Comparison of ENCODE assay signal across 15 mouse cellular contexts in genomic region chr1:78761061-78761515, GRCm38 (mm10). TPM values are rescaled to one million over a fixed set of nuclear protein-coding genes. Genes with fewer than 3 reads are reported as not detected.
A peak's percentile ranks its signal among the peaks of the same experiment; 100 is the strongest.
DNase-seq lines count a peak whose midpoint lies in the region; ATAC-seq and TF ChIP-seq lines count a peak whose summit lies in the region.
"Had no signal": no experiment of that assay in that cellular context is flagged by ENCODE, and none has a peak within 500 bp of the region (broad histone marks: within the 10 kb centered on the region; RNA-seq: fewer than 3 reads in every experiment).

No protein-coding gene starts in this region.

- TF ChIP-seq EP300 in lung, postnatal 0 days (IDR thresholded peaks at IDR 0.05), result no peak

- DNase-seq in embryonic facial prominence, embryonic 11.5 days (ENCODE audit: low spot score), result no peak
- DNase-seq in embryonic facial prominence, embryonic 10.5 days (ENCODE audit: low spot score), result no peak
- peak; percentile 4 for DNase-seq in lung, postnatal 0 days (ENCODE audit: low spot score)
- no peak for DNase-seq in lung, adult 18-20 months
- DNase-seq in testis, postnatal 14 days (ENCODE audit: low spot score), result no peak
- DNase-seq in heart, adult 8-10 months (ENCODE audit: low spot score), result no peak
- DNase-seq: cerebellum, adult 9-11 months; gastrocnemius, postnatal 25 days; kidney, postnatal 14 days; thymus, postnatal 14 days had no signal

- 74% methylated on average over 3 of the region's 3 CpGs for WGBS in embryonic facial prominence, embryonic 11.5 days
- WGBS in embryonic facial prominence, embryonic 10.5 days, result 75% methylated on average over 3 of the region's 3 CpGs
- WGBS in lung, postnatal 0 days, result 61% methylated on average over 3 of the region's 3 CpGs
- WGBS in hindbrain, embryonic 15.5 days, result 26% methylated on average over 3 of the region's 3 CpGs
- WGBS in neural tube, embryonic 14.5 days, result 31% methylated on average over 3 of the region's 3 CpGs

- no peak overlapping the region for H3K27ac ChIP-seq in embryonic facial prominence, embryonic 11.5 days (replicated peaks; ENCODE audit: low read depth, low read length)
- no peak overlapping the region for H3K27ac ChIP-seq in embryonic facial prominence, embryonic 10.5 days (replicated peaks)
- no peak overlapping the region for H3K27ac ChIP-seq in lung, postnatal 0 days (ENCODE audit: low read length)
- H3K27ac ChIP-seq in hindbrain, embryonic 15.5 days (replicated peaks), result peak overlapping the region; percentile 71
- H3K27ac ChIP-seq in neural tube, embryonic 14.5 days (ENCODE audit: low read depth, low read length), result peak overlapping the region; percentile 28; the same call in 1 of the 2 replicates
- H3K27ac ChIP-seq: liver, embryonic 14.5 days had no signal

- H3K27me3 ChIP-seq in embryonic facial prominence, embryonic 11.5 days (ENCODE audit: control insufficient read depth, insufficient read depth, low read length), result no peaks in the 10 kb centered on the region
- no peaks in the 10 kb centered on the region for H3K27me3 ChIP-seq in embryonic facial prominence, embryonic 10.5 days (replicated peaks; ENCODE audit: low read depth, poor library complexity, severe bottlenecking)
- H3K27me3 ChIP-seq in lung, postnatal 0 days (replicated peaks; ENCODE audit: insufficient read depth, low read length), result no peaks in the 10 kb centered on the region
- H3K27me3 ChIP-seq in hindbrain, embryonic 15.5 days, result no peaks in the 10 kb centered on the region
- no peaks in the 10 kb centered on the region for H3K27me3 ChIP-seq in neural tube, embryonic 14.5 days (ENCODE audit: control insufficient read depth, insufficient read depth, low read length)

- no peak overlapping the region for H3K9ac ChIP-seq in embryonic facial prominence, embryonic 11.5 days (replicated peaks; ENCODE audit: low read length)
- no peak overlapping the region for H3K9ac ChIP-seq in lung, postnatal 0 days (replicated peaks; ENCODE audit: low read depth)
- no peak overlapping the region for H3K9ac ChIP-seq in hindbrain, embryonic 15.5 days
- no peak overlapping the region for H3K9ac ChIP-seq in neural tube, embryonic 14.5 days (replicated peaks; ENCODE audit: low read depth, low read length)
- H3K9ac ChIP-seq: liver, embryonic 14.5 days had no signal

- no peaks in the 10 kb centered on the region for H3K9me3 ChIP-seq in embryonic facial prominence, embryonic 11.5 days (replicated peaks; ENCODE audit: control insufficient read depth, low read length)
- H3K9me3 ChIP-seq in embryonic facial prominence, embryonic 10.5 days, result no peaks in the 10 kb centered on the region
- H3K9me3 ChIP-seq in lung, postnatal 0 days (ENCODE audit: low read length), result no peaks in the 10 kb centered on the region
- no peaks in the 10 kb centered on the region for H3K9me3 ChIP-seq in hindbrain, embryonic 15.5 days
- no peaks in the 10 kb centered on the region; the same call in 1 of the 2 replicates for H3K9me3 ChIP-seq in neural tube, embryonic 14.5 days (ENCODE audit: control insufficient read depth, low read length)

- no peak overlapping the region for H3K4me2 ChIP-seq in embryonic facial prominence, embryonic 11.5 days (ENCODE audit: low read depth, low read length)
- no peak overlapping the region for H3K4me2 ChIP-seq in lung, postnatal 0 days (replicated peaks; ENCODE audit: low read depth, low read length)
- H3K4me2 ChIP-seq in hindbrain, embryonic 15.5 days, result no peak overlapping the region
- H3K4me2 ChIP-seq in neural tube, embryonic 14.5 days (ENCODE audit: low read depth, low read length), result no peak overlapping the region

- 0 out of 2 replicates have a peak, but pooled peaks have one; percentile 44 for ATAC-seq in embryonic facial prominence, embryonic 11.5 days (replicated peaks; ENCODE audit: insufficient number of reproducible peaks, low FRiP score, low TSS enrichment, low read depth)
- ATAC-seq in lung, postnatal 0 days, result peak; percentile 37; the same call in 1 of the 2 replicates
- peak; percentile 89 for ATAC-seq in hindbrain, embryonic 15.5 days (ENCODE audit: low FRiP score, low read depth)
- ATAC-seq in neural tube, embryonic 14.5 days (ENCODE audit: low read depth), result peak; percentile 93
- ATAC-seq: intestine, embryonic 16.5 days had no signal

- H3K4me1 ChIP-seq in embryonic facial prominence, embryonic 11.5 days (ENCODE audit: control insufficient read depth, insufficient read depth, low read length), result no peaks in the 10 kb centered on the region
- no peaks in the 10 kb centered on the region for H3K4me1 ChIP-seq in embryonic facial prominence, embryonic 10.5 days
- no peaks in the 10 kb centered on the region for H3K4me1 ChIP-seq in lung, postnatal 0 days (ENCODE audit: insufficient read depth, low read depth, low read length)
- peaks cover 9% of the 10 kb centered on the region for H3K4me1 ChIP-seq in hindbrain, embryonic 15.5 days (replicated peaks)
- H3K4me1 ChIP-seq in neural tube, embryonic 14.5 days (ENCODE audit: control insufficient read depth, insufficient read depth, low read length), result peaks cover 4% of the 10 kb centered on the region; the same call in 1 of the 2 replicates

- H3K36me3 ChIP-seq in embryonic facial prominence, embryonic 11.5 days (replicated peaks; ENCODE audit: control insufficient read depth, insufficient read depth, low read depth, low read length), result no peaks in the 10 kb centered on the region
- H3K36me3 ChIP-seq in embryonic facial prominence, embryonic 10.5 days (replicated peaks), result no peaks in the 10 kb centered on the region
- no peaks in the 10 kb centered on the region for H3K36me3 ChIP-seq in lung, postnatal 0 days (ENCODE audit: insufficient read depth, low read length)
- H3K36me3 ChIP-seq in hindbrain, embryonic 15.5 days, result no peaks in the 10 kb centered on the region
- H3K36me3 ChIP-seq in neural tube, embryonic 14.5 days (ENCODE audit: control insufficient read depth, insufficient read depth, low read length), result no peaks in the 10 kb centered on the region

- TF ChIP-seq CTCF in lung, postnatal 0 days (IDR thresholded peaks at IDR 0.05), result no peak

- H3K4me3 ChIP-seq in embryonic facial prominence, embryonic 11.5 days (ENCODE audit: low read depth, low read length), result no peak overlapping the region
- no peak overlapping the region for H3K4me3 ChIP-seq in embryonic facial prominence, embryonic 10.5 days
- no peak overlapping the region for H3K4me3 ChIP-seq in lung, postnatal 0 days (ENCODE audit: low read depth, low read length)
- no peak overlapping the region for H3K4me3 ChIP-seq in hindbrain, embryonic 15.5 days
- H3K4me3 ChIP-seq in neural tube, embryonic 14.5 days (ENCODE audit: low read depth, low read length), result no peak overlapping the region

RNA-seq across cellular contexts. Expression of gene Kcne4, which starts 55.5 kb away (rescaled TPM):
- polyA plus RNA-seq in embryonic facial prominence, embryonic 11.5 days (2014; fragmentation: Nextera tagmentation; extraction: Ambion mirVana), result 1.2 and 1.3 TPM in 2 replicates
- polyA plus RNA-seq in embryonic facial prominence, embryonic 10.5 days (2016; fragmentation: Nextera tagmentation; extraction: Ambion mirVana), result 0.11 and 0.36 TPM in 2 replicates
- 10.1 and 12.6 TPM in 2 replicates for polyA plus RNA-seq in lung, postnatal 0 days (2015; fragmentation: Nextera tagmentation; extraction: Ambion mirVana)
- polyA plus RNA-seq in hindbrain, embryonic 15.5 days (2015; fragmentation: Nextera tagmentation; extraction: Ambion mirVana), result 1.6 and 1.7 TPM in 2 replicates
- polyA plus RNA-seq in neural tube, embryonic 14.5 days (2014; fragmentation: Nextera tagmentation; extraction: Ambion mirVana), result 1.1 and 2.8 TPM in 2 replicates
- 1 to 10 TPM; 1.1 to 1.9 (median 1.9) TPM for total RNA-seq in heart, adult 8-10 months (2022)
- total RNA-seq: ES-E14 had no signal

Comparison
In these comparisons a context has a peak if more than half of its experiments do, and no peak if none do; other contexts are left out.
1. ATAC-seq: peak in every context shown above with its lines; median percentile 93 in neural tube, embryonic 14.5 days; 89 in hindbrain, embryonic 15.5 days; 44 in embryonic facial prominence, embryonic 11.5 days; 37 in lung, postnatal 0 days.
2. H3K27ac ChIP-seq: peak in hindbrain, embryonic 15.5 days (single experiment) and neural tube, embryonic 14.5 days (single experiment); none in embryonic facial prominence, embryonic 11.5 days (single experiment), embryonic facial prominence, embryonic 10.5 days (single experiment) and lung, postnatal 0 days (single experiment).